Mouse (Mus musculus) monocyte, adult 5-6 weeks (primary cell): Measurements from ENCODE around the gene Brd2. TPM values are rescaled to one million over a fixed set of nuclear protein-coding genes. Genes with fewer than 3 reads are reported as not detected.

Experiments
- ATAC-seq: fragments of 153-309, 156-312 bp; replicated peaks from 2 replicates; pipeline ENCODE4 v1.8.0; 2017; ENCODE audit warnings: mild to moderate bottlenecking; ENCODE audit not compliant: low TSS enrichment, insufficient number of reproducible peaks, severe bottlenecking, poor library complexity, low FRiP score
- total RNA-seq: library from RNA; stranded (forward); fragments of 200-1000, 200-491, 200-594 nt; gene quantifications from 3 replicates; pipeline ENCODE4 v1.2.3, GENCODE M21; 2017

Brd2 gene
- total RNA-seq, 1 experiment from 2014 or later: 393 TPM

DNA sequence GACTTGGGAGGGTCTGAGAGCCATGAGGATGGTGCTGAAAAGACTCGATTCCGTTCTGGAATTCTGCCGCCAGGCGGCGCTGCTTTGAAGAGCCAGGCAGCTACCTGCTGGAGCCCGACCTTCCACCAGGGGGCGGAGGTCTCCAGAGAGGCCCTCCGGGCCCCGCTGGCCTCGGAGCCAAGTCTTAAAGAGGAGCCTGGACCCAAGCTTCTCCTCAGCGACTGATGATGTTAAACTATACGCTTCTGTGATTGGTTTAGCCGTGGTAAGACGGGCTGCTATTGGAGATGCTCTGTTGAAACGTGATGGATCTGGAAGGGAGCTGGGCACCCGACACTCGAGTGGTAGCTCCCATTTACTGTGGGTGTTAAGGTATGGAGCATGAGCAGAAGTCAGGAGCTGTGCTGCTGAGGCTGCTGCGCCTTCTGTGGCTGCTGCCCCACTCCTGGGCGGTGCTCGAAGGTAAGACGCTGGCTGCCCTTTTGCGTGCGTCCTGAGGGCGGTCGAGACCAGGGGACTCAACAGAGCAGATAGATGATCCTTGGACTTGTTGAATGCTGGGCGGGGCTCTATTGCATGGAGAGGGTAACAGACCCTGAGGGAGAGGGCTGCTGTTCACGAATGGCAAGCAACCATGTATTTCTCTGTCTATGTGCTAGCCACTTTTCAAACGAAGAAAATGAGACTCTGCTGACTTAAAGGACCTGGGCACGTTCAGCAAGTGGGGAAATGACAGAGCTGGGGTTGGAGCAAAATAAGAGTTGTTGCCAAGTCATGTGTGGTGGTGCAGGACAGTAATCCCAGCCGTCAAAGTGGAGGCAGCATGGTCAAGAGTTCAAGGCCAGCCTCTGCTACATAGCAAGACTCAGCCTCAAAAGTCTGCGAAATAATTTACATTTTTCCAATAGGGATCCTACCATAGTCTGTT lies 13.1 kb upstream of the Brd2 start:
- peak; percentile 94 for ATAC-seq

DNA sequence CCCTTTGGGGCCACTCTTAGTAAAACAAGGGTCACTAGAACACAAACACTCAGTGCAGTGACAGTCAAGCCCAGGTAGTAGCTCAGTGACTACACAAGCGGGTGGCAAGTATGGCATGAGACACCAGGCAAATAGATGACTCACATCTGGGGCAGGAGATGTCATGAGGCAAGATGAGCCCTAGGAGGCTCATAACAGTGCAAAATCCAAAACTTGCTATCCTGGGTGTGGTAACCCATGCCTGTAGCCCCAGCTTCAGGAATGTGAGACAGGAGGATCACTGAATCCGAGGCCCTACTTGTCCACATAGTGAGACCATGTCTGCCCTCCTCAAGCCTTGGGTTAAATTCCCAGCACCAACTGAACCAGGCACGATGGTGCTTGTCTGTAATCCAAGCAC lies 12.0 kb upstream of the Brd2 start:
- no peak for ATAC-seq

DNA sequence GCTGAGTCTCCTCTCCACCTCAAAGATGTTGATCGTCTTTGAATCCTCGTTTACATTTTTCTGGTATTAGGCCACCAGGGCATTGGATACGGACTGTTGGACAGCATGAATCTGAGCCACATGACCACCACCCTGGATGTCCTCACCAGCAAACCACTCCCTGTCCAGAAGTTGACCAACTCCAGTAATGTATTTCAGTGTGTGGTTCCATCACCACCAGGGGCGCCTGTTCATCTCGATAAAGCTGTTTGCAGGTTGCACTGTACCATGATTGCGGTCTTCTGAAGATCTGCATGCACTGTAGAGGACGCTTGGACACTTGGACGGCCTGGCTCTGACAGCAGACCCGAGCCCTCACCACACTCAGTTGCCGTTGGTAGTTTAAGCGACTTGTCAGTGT lies 10.9 kb upstream of the Brd2 start:
- ATAC-seq: no peak

DNA sequence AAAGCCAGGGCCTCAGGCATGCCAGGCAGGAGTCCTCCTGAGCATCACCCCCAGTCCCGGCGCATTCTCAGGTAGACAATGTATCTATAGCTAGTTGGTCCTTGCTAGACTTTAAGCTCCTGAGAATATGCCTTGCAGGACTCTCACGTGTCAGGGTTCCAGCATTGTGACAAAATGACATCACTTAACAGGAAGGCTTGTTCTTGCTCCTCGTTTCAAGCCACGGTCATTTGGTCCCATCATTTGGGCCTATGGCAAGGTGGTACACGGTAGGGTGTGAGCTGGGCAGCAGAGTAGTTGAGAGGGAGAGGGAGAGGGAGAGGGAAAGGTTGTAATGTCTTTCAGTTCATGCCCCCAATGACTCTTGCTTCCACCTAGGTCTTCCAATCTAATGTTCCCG lies 9.5 kb upstream of the Brd2 start:
- ATAC-seq: no peak

DNA sequence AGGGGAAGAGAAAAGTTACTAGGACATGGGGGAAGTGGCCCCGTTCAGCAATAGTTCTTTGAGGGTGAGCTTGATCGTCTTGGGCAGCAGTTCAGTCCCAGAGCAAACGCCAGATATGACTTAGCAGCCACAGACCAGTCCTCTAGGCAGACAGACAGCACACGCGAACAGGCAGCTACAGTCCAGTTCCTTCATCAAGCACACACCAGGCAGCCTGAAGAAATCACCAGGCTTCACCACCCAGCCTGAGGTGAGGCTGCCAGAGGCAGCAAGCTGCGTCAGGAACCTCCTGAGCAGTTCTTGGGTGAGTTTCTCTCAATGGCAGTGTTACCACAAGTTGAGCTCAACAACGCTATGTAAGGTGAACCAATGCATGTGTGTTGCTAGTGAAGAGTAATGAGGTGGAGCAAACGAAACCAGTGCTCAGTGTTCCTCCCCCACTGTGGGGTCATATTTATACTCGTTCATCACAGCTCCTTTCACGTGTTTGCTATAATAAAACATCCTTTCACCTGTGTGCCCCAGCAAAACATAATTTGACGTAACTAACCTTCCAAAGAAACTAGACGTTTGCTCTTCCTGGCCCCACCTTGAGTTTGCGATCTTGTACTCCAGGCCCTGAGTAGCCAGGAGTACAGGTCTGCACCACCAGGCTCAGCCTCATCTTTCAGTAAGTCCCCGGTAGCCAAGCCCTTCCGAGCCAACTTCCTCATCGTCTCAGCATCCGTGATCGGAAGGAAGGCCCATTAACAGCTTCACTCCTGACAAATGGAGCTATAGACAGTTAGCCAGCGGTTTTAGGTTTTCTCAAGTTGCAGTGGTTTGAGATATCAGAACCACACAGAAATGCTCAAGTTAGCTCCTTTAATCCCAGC lies 7.9 kb upstream of the Brd2 start:
- ATAC-seq: 0 out of 2 replicates have a peak, but pooled peaks have one; percentile 7

DNA sequence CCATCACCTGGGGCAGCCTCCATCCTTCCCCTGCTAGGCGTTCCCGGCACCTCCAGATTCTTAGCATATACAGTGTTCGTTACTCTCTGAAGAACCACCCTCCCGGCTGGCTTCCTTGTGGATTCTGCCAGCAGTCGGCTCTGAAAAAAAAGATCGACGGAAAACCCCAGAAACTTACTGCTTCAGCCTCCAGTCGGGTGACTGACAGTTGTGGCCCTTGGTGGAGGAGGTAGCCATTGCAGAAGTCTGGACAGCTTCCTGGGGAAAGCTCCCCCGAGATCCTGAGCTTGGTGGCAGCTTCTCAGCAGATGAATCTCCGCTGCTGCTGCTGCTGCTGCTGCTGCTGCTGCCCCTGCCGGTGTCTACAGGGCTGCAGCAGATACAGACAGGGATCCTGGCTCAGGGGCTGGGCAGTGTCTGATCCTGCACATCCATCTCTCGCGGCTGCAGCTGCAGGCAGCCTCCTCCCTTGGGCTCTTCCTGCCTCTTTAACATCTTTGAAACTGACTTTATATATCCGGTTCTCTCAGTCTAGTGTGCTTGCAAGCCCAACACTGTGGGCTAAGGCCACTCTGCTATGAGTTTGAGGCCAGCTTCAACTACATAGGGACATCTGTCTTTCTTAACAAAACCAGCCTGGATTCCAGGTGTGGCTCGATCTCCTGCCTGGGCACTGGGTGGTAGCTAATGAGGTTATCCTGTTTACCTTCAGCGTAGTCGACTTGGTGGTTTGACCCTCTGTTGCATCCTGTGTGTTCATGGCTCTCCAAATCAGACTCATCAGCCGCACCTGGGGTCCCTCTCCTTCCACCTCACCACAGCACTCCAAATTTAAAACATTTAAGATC lies 6.7 kb upstream of the Brd2 start:
- no peak for ATAC-seq

DNA sequence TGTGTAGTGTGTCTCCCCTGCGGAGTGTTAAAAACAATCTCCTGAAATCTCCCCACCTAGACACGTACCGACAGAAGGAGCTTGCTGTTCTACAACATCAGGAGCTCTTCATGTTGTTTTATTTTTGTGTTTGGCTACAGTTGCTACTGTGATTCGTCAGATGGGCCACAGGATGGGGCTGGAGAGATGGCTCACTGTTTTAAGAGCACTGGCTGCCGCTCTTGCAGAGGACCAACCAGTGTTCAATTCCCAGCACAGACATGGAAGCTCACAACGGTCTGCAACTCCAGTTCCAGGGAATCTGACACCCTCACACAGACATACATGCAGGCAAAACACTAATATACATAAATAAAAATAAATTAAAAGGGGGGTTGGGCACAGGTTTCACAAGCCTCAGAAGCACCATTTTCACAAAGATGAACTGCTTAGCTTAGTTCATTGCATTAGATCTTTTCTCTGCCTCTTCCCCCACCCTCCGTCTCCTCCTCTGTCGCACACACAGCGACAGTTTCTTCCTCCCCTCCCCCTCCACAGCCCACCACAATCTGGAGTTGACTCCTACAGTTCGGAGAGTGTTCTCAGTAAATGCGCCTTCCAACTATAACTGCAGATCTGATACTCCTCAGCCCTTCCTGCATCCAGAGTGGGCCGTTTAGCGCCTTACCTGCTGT lies 6.0 kb upstream of the Brd2 start:
- no peak for ATAC-seq

DNA sequence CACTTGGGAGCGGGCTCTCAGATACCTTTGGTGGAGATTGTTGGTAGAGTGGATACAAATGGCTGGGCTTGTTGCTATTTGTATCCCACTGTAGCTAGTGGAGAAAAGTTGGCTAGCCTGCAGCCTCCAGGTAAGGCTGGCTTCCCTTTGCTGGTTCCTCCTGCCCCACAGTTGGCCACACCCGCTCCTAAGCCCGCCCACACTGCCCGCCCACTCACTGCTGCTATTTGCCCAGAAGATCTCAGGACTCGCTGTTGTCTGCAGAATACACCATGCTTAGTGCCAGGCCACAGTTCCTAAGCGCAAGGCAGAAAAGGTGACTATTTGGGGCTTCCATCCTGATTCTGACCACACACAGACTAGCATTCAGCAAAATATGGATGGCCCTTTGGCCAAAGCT lies 5.0 kb upstream of the Brd2 start:
- ATAC-seq: peak; percentile 54

DNA sequence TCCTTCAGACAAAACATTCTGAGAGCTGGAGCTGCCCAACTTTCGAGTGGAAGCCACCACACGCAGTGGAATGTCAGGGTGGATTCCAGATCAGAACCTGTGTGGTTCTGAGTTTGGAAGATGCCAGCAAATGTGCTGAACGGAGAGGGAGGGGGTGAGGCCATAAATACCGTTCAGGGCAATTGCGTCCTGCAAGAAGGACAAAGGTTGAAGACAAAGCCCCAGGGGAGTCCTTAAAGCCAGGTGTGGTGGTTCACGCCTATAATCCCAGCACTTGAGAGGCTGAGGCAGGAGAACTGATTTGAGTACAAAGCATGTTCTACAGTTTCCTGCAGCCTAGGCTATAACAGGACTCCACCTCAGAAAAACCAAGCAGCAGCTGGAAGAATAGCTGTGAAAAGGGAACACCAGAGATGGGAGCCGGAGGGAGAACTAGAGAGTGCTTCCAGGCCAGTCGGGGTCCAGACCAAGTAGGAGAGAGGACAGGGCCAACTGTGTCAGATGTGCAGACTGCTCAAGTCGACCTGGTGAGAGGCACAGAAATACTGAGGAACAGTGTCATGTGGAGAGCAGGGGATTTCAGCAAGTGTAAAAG lies 4.5 kb upstream of the Brd2 start:
- ATAC-seq: no peak

DNA sequence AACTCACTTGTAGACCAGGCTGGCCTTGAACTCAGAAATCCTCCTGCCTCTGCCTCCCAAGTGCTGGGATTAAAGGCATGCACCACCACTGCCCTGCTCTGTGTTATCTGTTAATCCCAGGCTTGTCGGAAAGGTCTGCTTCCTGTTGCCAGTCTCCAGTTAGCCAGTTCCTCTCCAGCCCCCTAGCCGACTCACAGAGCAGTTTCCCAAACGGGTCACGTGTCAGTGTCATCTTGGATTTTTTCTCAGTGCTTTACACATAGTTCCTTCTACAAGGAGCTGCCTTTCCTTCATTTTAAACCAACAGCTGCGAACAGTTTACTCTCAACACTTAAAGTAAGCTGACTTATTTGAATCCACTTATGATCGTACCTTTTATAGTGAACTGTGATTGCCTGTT lies 2.2 kb upstream of the Brd2 start:
- ATAC-seq: no peak

DNA sequence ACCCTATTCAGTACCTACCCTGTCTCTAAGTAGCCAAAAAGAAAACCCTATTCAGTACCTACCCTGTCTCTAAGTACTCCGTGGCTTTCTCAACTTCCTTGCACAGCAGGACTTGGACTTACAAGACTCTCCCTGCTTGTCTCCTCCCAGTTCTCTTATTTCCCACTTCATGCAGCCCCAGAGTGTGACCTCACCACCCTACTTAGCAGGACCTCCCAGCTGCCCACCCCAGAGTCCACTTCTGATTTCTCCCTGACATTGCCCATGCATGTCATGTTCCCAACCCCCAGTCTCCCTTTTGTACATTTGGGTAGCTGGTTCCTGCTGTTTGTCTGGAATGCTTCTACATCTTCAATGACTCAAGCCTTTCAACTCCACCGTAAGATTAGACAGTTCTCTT lies 1.1 kb upstream of the Brd2 start:
- ATAC-seq: no peak

DNA sequence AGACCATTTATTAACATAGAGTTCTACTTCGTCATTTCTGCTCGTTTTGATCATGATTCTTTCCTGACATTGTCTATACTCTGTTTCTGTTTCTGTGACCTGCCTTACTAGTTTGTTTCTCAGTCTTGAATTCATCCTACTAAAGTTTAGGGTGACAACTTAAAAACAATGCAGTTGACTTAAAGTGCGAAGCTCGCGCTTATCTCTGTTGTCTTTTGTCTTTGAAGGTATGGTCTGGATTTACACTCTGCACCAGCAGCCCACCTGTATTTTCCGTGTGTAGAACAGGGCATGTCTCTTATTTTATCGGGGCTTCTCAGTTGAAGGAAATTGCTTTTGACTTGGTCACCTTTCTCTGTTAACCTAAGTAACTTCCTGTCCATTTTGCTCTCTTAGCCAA lies 677 bp upstream of the Brd2 start:
- no peak for ATAC-seq

DNA sequence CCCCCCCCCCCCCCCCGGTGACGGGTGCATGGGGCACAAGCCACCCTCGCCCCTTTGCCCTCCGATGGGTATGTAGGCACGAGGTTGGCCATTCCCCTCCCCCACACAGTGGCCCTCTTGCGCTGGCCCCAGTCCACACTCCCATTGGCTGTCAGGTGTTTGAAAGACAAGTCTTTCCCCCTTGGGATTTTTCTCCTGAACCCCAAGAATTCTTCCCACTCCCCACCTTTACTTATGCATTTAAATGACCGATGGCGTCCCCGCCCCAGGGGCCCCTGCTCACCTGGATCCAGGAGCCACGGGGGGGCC lies 601 bp downstream of the Brd2 start:
- no peak for ATAC-seq

DNA sequence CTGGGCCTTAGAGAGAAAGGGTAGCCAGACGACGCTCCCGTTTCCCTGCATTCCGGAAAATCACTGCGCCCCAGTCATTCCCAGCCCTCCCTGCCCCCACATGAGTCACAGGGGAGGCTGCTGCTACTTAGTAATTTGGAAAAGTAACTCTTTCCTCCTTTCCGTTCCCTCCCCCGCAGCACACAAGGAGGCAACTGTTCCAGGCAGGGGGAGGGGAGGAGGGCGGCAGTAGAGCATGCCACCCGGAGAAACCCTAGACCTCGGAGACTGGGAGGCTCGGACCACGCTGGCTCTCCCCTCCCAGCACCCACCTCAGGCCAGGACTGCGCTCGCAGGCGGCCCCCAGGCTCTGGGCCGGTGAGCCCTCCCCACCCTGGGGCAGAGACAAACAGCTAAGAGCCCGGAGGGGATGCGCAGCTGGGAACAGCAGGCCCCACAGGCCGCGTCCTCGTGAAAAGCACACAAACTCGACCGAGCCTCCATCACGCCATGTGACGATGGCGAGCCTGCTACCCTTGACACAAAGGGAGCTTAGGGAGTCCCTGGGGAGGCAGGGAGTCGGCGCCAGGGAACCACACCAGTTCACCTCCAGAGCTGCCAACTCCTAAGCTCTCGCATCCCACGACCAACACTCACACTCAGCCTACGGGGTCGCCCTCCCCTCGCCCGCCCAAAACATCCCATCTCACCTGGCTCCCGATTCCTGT lies 1.1 kb downstream of the Brd2 start:
- ATAC-seq: 0 out of 2 replicates have a peak, but pooled peaks have one; percentile 2

DNA sequence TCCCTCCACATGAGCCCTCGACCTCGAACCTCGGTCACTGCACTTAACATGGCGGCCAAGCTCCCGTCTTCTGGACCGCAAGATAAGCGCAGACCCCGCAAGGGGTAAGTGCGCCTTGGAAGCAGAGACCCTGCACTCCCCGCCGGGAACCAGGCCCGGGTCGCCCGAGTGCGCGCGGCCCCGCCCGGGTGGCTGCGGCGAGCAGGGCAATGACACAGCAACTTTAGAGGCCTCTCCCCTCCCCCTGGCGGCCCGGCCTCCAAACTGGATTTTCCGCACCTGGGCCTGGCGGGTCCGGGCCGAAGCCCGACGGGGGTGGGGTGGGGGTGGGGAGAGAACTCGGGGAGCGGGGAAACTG lies 1.6 kb downstream of the Brd2 start:
- no peak for ATAC-seq

DNA sequence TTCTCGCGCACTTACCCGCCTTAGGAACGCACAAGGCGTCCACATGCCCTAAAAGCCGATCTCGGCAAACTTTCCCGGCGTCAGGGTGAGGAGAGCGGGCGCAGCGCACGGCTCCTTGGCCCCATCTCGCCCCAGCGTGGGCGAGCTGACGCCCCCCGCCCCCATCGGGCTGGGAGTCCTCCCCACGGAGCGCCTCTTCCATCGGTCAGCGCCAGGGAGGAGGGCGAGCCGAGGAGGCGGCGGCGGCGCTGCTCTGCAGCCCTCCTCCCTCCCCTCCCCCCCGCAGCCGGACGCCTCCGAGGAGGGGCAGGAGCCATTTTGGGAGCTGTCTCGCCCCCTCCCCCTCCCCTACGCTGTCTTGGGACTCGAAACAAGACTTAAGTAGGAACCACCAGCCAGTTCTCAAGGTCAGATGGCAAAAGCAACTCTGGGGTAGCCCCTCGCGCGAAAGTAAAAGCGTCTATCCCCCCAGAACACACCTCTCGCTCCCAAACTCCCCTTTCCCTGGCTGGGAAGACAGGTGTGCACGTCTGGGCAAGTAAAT lies 2.2 kb downstream of the Brd2 start:
- ATAC-seq: no peak
